Mouse (Mus musculus) heart, embryonic 15.5 days (tissue): Measurements from ENCODE around the gene Zmiz1. TPM values are rescaled to one million over a fixed set of nuclear protein-coding genes. Genes with fewer than 3 reads are reported as not detected.

Experiments
- ATAC-seq: fragments of 200-750 bp; cut with Nextera tagmentation; replicated peaks from 2 replicates; pipeline ENCODE4 v1.8.0; 2017; ENCODE audit warnings: low read depth, moderate TSS enrichment; ENCODE audit not compliant: insufficient number of reproducible peaks, insufficient read depth, low FRiP score
- H3K27ac ChIP-seq: fragments of 300-500 bp; sonication (generic); 2 replicates; pipeline ENCODE4 v1.5.1; 2015; ENCODE audit warnings: mild to moderate bottlenecking, inconsistent platforms
- H3K27me3 ChIP-seq: fragments of 300-500 bp; sonication (generic); 2 replicates; pipeline ENCODE4 v1.6.1; 2015; ENCODE audit warnings: inconsistent platforms
- H3K36me3 ChIP-seq: fragments of 300-500 bp; sonication (generic); 2 replicates; pipeline ENCODE4 v1.6.1; 2015; ENCODE audit warnings: mild to moderate bottlenecking, inconsistent platforms
- H3K4me1 ChIP-seq: fragments of 300-500 bp; sonication (generic); replicated peaks from 2 replicates; pipeline ENCODE4 v1.6.1; 2015; ENCODE audit warnings: inconsistent platforms
- H3K4me2 ChIP-seq: fragments of 300-500 bp; sonication (generic); 2 replicates; pipeline ENCODE4 v1.6.1; 2015; ENCODE audit warnings: inconsistent platforms, mild to moderate bottlenecking, moderate library complexity
- H3K4me3 ChIP-seq: fragments of 300-500 bp; sonication (generic); 2 replicates; pipeline ENCODE4 v1.5.1; 2015; ENCODE audit warnings: mild to moderate bottlenecking, inconsistent platforms
- H3K9ac ChIP-seq: fragments of 300-500 bp; sonication (generic); 2 replicates; pipeline ENCODE4 v1.6.1; 2015; ENCODE audit warnings: mild to moderate bottlenecking, inconsistent platforms
- H3K9me3 ChIP-seq: fragments of 300-500 bp; sonication (generic); replicated peaks from 2 replicates; pipeline ENCODE4 v1.6.1; 2016; ENCODE audit warnings: inconsistent platforms
- WGBS: fragments of 180-500 bp; shearing (Covaris S2); methylation state at CpG from one replicate; pipeline ENCODE4 v1.1.7; 2015; ENCODE audit warnings: mixed read lengths; 5-methylcytosine and 5-hydroxymethylcytosine counted together
- polyA plus RNA-seq: library from polyadenylated mRNA; unstranded; fragments of >200 nt; fragmentation: Nextera tagmentation; extraction: Ambion mirVana; gene quantifications from 2 replicates; pipeline ENCODE4 v1.2.1, GENCODE M21; 2015

The Zmiz1 gene
- polyA plus RNA-seq, 1 experiment from 2014 or later: 22.1 TPM

- Histone ChIP-seq H3K4me1 (peaks cover 91% of the 10 kb centered on the region), H3K4me2 (no peak overlapping the region), H3K36me3 (peaks cover 5% of the 10 kb centered on the region; the same call in 1 of the 2 replicates), H3K4me3 (no peak overlapping the region), H3K27me3 (no peaks in the 10 kb centered on the region), H3K9ac (no peak overlapping the region), H3K27ac (peak overlapping the region; percentile 25; the same call in 1 of the 2 replicates), H3K9me3 (no peaks in the 10 kb centered on the region)
- no peak for ATAC-seq
- WGBS: 85% methylated on average over 5 of the region's 5 CpGs
Measured at GRCm38 (mm10) chr14:25518645-25519044, 59.7 kb downstream of the Zmiz1 start.

- WGBS: 38% methylated on average over 4 of the region's 4 CpGs
- Histone ChIP-seq H3K4me2 (no peak overlapping the region), H3K9ac (0 out of 2 replicates have a peak overlapping the region, but pooled peaks have one; percentile 11), H3K27ac (peak overlapping the region; percentile 77), H3K36me3 (peaks cover 5% of the 10 kb centered on the region; the same call in 1 of the 2 replicates), H3K27me3 (no peaks in the 10 kb centered on the region), H3K4me3 (no peak overlapping the region), H3K4me1 (peaks cover 93% of the 10 kb centered on the region), H3K9me3 (no peaks in the 10 kb centered on the region)
- no peak for ATAC-seq
Measured at GRCm38 (mm10) chr14:25519656-25520055, 60.7 kb downstream of the Zmiz1 start.

- ATAC-seq: no peak
- no peak overlapping the region for H3K9ac ChIP-seq
- peaks cover 5% of the 10 kb centered on the region; the same call in 1 of the 2 replicates for H3K36me3 ChIP-seq
- H3K27ac ChIP-seq: peak overlapping the region; percentile 77
- no peak overlapping the region for H3K4me3 ChIP-seq
- 68% methylated on average over 4 of the region's 4 CpGs for WGBS
- 0 out of 2 replicates have a peak overlapping the region, but pooled peaks have one; percentile 14 for H3K4me2 ChIP-seq
- H3K4me1 ChIP-seq: peaks cover 93% of the 10 kb centered on the region
- no peaks in the 10 kb centered on the region for H3K9me3 ChIP-seq
- H3K27me3 ChIP-seq: no peaks in the 10 kb centered on the region
Measured at GRCm38 (mm10) chr14:25520589-25520988, 61.6 kb downstream of the Zmiz1 start.

- Histone ChIP-seq H3K27ac (peak overlapping the region; percentile 77), H3K9ac (no peak overlapping the region), H3K36me3 (peaks cover 5% of the 10 kb centered on the region; the same call in 1 of the 2 replicates), H3K9me3 (no peaks in the 10 kb centered on the region), H3K4me2 (no peak overlapping the region), H3K27me3 (no peaks in the 10 kb centered on the region), H3K4me1 (peaks cover 93% of the 10 kb centered on the region), H3K4me3 (no peak overlapping the region)
- WGBS: 68% methylated on average over 9 of the region's 9 CpGs
- ATAC-seq: no peak
Measured at GRCm38 (mm10) chr14:25520991-25521390, 62.0 kb downstream of the Zmiz1 start.

- H3K27ac ChIP-seq: peak overlapping the region; percentile 77; the same call in 1 of the 2 replicates
Measured at GRCm38 (mm10) chr14:25521500-25521899, 62.5 kb downstream of the Zmiz1 start.

GRCm38 (mm10) chr14:25522415-25522814 lies 63.4 kb downstream of the Zmiz1 start:
- H3K9me3 ChIP-seq: no peaks in the 10 kb centered on the region
- H3K4me1 ChIP-seq: peaks cover 90% of the 10 kb centered on the region
- H3K27ac ChIP-seq: peak overlapping the region; percentile 79
- no peak for ATAC-seq
- WGBS: 24% methylated on average over 4 of the region's 4 CpGs
- H3K9ac ChIP-seq: no peak overlapping the region
- H3K27me3 ChIP-seq: no peaks in the 10 kb centered on the region
- no peak overlapping the region for H3K4me2 ChIP-seq
- no peak overlapping the region for H3K4me3 ChIP-seq
- H3K36me3 ChIP-seq: peaks cover 5% of the 10 kb centered on the region; the same call in 1 of the 2 replicates

More at GRCm38 (mm10) chr14:25521500-25521899, 62.5 kb downstream of the Zmiz1 start:
- peaks cover 5% of the 10 kb centered on the region; the same call in 1 of the 2 replicates for H3K36me3 ChIP-seq
- peaks cover 93% of the 10 kb centered on the region for H3K4me1 ChIP-seq
- no peak overlapping the region for H3K4me2 ChIP-seq
- no peak overlapping the region for H3K4me3 ChIP-seq
- no peak overlapping the region for H3K9ac ChIP-seq
- no peak for ATAC-seq
- H3K9me3 ChIP-seq: no peaks in the 10 kb centered on the region
- WGBS: 74% methylated on average over 4 of the region's 4 CpGs
- no peaks in the 10 kb centered on the region for H3K27me3 ChIP-seq

- Histone ChIP-seq H3K9ac (peak overlapping the region; percentile 26; the same call in 1 of the 2 replicates), H3K4me3 (no peak overlapping the region), H3K27me3 (no peaks in the 10 kb centered on the region), H3K9me3 (no peaks in the 10 kb centered on the region), H3K36me3 (peaks cover 3% of the 10 kb centered on the region; the same call in 1 of the 2 replicates), H3K4me1 (peaks cover 88% of the 10 kb centered on the region), H3K27ac (peak overlapping the region; percentile 79), H3K4me2 (no peak overlapping the region)
- 19% methylated on average over 11 of the region's 11 CpGs for WGBS
- peak; percentile 27; the same call in 1 of the 2 replicates for ATAC-seq
Measured at GRCm38 (mm10) chr14:25523230-25524110, 64.5 kb downstream of the Zmiz1 start.

GRCm38 (mm10) chr14:25524111-25524495 lies 65.1 kb downstream of the Zmiz1 start:
- no peak overlapping the region for H3K4me2 ChIP-seq
- H3K9ac ChIP-seq: peak overlapping the region; percentile 26; the same call in 1 of the 2 replicates
- peak overlapping the region; percentile 79 for H3K27ac ChIP-seq
- no peak for ATAC-seq
- no peak overlapping the region for H3K4me3 ChIP-seq
- H3K9me3 ChIP-seq: no peaks in the 10 kb centered on the region
- no peaks in the 10 kb centered on the region for H3K36me3 ChIP-seq
- WGBS: 58% methylated on average over 9 of the region's 9 CpGs
- no peaks in the 10 kb centered on the region for H3K27me3 ChIP-seq
- H3K4me1 ChIP-seq: peaks cover 88% of the 10 kb centered on the region

- 45% methylated on average over 4 of the region's 4 CpGs for WGBS
- H3K27ac ChIP-seq: peak overlapping the region; percentile 79
- no peak overlapping the region for H3K4me3 ChIP-seq
- peak; percentile 34 for ATAC-seq
- H3K27me3 ChIP-seq: no peaks in the 10 kb centered on the region
- H3K9me3 ChIP-seq: no peaks in the 10 kb centered on the region
- H3K36me3 ChIP-seq: no peaks in the 10 kb centered on the region
- peaks cover 80% of the 10 kb centered on the region for H3K4me1 ChIP-seq
- H3K9ac ChIP-seq: no peak overlapping the region
- H3K4me2 ChIP-seq: no peak overlapping the region
Measured at GRCm38 (mm10) chr14:25524884-25525283, 65.9 kb downstream of the Zmiz1 start.

- Histone ChIP-seq H3K36me3 (no peaks in the 10 kb centered on the region), H3K4me2 (no peak overlapping the region), H3K27me3 (no peaks in the 10 kb centered on the region), H3K4me3 (no peak overlapping the region), H3K27ac (peak overlapping the region; percentile 79), H3K4me1 (peaks cover 78% of the 10 kb centered on the region), H3K9me3 (no peaks in the 10 kb centered on the region), H3K9ac (no peak overlapping the region)
- 0 out of 2 replicates have a peak, but pooled peaks have one; percentile 5 for ATAC-seq
- 68% methylated on average over 8 of the region's 8 CpGs for WGBS
Measured at GRCm38 (mm10) chr14:25525729-25526128, 66.7 kb downstream of the Zmiz1 start.

GRCm38 (mm10) chr14:25526872-25527271 lies 67.9 kb downstream of the Zmiz1 start:
- no peak overlapping the region for H3K9ac ChIP-seq
- H3K36me3 ChIP-seq: no peaks in the 10 kb centered on the region
- no peak overlapping the region for H3K4me2 ChIP-seq
- H3K4me1 ChIP-seq: peaks cover 78% of the 10 kb centered on the region
- H3K27ac ChIP-seq: no peak overlapping the region
- no peak overlapping the region for H3K4me3 ChIP-seq
- 74% methylated on average over 8 of the region's 8 CpGs for WGBS
- ATAC-seq: no peak
- no peaks in the 10 kb centered on the region for H3K27me3 ChIP-seq
- H3K9me3 ChIP-seq: no peaks in the 10 kb centered on the region
